Mouse (Mus musculus) left cerebral cortex, adult 11 months (tissue): ENCODE results near the gene Hsh2d.

Source experiments
- DNase-seq: peaks from one replicate; pipeline ENCODE4 v3.0.0; 2022; ENCODE audit warnings: low spot score

Hsh2d gene

DNA sequence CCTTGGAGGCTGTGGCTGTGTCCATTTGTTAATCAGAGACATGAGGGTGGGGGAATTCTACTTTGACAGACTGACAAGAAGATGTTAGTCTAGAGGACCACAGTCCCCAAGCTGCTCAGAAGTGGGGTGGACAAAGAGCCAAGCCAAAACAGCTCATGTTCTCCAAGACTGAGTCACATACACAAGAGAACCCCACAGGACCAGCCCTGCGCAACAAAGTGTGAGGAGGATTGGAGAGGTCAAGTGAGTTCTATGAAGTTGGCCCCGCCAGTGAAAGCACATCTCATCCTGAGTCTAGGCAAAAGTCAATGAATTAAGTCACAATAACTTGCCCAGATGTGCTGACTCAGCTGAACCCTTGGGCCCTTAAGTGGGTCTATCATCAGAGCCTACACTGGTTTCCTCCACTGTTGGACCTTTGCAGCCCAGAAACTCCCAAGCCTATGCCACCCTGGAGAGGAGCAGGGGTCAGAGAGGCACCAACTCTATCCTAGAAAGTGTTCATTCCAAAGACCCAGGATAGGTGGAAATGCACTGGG, 1.6 kb upstream of the Hsh2d start:
- DNase-seq = no peak

DNA sequence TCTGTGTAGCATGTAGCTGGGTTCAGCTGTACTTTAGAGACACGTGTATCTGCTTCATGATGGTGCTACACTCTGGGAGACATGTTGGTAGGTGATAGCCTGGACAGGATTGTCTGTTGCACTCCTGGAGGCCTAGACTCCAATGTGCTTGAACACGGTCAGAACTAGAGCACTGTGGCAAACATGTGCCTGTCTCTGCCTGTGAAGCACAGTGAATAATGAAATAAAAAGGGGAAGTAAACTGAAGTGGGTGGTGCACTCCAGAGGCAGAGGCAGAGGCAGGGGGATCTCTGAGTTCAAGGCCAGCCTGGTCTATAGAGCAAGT, 739 bp downstream of the Hsh2d start:
- DNase-seq = no peak

DNA sequence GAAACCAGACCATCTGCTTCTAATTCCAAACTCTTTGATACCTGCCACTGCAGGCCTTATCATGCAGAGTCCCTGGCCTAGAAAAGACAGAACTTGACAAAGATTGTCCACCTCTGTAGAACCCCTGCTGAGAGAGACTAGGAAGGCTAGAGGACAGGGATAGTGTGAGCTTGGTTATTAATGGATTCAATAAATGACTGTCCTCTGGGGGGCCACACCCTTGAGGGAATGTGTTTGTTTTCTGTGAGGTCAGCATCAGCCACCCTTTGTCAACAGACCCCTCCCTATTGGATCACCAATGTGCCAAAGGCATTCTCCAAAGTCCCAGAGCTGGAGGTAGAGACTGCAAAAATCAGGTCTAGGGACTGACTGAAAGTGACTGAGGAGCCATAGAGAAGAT, 2.6 kb downstream of the Hsh2d start:
- no peak for DNase-seq

DNA sequence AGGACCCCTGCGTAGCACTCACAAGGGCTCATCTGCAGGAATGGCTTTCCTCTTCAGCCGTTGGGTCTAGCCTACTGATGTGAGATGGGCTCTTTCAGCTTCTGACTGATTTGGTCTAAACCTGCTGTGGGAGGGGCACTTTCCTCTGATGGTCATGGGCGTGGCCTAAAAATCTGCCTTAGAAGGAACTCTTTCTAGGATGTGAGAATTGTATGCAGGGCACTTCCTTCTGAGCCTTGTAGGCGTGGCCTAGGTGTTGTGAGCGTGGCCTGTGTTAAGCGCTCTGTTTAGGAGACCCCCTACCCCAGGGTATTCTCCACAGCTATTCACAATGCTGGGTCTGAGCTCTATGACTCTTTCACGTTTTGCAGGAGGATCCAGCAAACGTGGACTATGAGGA, 8.6 kb downstream of the Hsh2d start:
- DNase-seq = no peak

DNA sequence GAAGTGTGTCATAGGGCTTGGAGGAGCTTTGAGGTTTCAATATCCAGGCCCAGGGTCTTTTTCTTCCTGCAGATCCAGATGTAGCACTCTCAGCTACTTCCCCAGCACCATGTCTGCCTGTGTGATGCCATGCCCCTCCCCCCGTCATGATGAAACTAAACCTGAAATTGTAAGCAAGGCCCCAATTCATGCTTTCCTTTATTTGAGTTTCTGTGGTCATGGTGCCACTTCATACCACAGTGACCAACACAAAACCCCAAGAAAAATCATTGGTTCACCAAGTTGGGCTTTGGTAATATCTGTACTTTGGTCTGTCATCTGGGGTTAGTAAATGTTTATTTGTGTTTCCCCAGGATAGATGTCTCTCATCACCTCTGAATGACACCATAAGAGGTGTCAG, 19.1 kb downstream of the Hsh2d start:
- no peak for DNase-seq

DNA sequence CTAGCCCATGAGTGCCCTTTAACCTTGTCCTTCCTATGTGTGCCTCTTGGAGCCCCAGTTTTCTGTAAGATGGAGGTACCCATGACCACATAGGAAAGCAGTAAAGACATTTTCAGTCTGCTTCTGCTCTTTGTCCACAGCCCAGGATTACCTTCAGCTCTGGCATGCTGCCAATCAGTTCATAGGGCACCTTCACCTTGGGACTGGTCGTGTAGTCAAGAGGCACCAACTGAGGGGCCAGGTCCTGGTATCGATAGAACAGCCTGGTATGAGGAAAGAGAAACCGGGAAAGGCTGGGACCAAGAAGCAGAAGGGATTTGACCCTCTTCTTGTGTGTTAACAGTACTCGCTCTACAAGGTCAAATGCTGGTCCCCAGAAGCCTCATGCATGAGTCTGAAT, 20.8 kb downstream of the Hsh2d start:
- no peak for DNase-seq

DNA sequence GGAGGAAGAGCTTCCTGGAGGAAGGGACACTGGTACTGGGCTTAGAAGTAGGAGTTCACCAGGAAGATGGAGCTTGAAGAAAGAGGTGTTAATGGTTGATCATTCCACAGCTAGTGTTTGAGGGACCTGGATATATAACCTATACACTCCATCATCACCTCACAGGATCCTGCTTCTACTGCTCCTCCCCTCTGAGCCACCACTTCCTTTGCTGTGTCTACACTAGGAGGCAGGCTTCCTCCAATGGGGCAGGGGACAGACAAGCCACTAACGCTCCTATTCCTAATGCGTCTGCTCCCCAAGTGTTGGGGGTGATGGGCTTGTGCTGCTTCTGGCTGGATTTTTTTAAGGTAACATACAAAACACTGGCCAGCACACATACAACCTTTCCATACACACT, 21.3 kb downstream of the Hsh2d start:
- no peak for DNase-seq

DNA sequence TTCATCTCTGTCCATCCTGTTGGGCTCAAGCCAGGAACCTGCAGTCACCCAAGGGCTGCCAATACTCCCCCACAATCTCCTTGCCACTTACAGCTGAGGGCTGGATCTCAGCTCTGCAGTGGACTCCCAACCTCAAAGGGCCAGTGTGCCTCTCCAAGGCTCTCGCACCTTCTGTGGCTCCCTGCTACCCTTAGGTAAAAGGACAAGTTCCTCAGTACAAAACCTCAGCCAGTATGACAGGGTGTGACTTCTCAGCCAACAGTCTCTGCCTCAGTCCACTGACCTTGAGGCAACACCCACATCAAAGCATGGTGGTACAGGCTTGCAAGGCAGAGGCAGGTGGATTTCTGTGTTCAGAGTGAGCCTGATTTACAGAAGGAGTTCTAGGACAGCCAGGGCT, 22.4 kb downstream of the Hsh2d start:
- DNase-seq = no peak

DNA sequence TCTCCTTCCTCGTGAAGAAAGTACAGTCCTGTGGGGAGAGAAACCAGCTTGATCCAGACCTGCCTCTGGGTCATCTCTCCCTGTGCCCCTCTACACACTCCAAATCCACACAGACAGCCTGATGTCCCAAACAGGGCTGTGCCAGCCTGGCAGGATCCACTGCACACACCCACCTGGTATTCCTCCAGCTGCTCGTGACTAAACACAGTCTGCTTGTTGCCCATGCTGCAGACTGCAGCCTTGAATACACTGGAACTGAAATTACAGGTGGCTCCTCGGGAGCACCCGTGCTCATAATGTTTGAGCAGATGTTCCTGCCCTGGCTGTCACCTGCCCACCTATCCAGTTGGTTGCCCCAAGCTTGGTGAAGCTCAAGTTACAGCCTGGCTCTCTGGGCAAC, 23.3 kb downstream of the Hsh2d start, which contains the start of gene Cib3:
TSS of gene Cib3 (minus strand) at position 87 of the 400 bp plus-strand sequence.
- no peak for DNase-seq

DNA sequence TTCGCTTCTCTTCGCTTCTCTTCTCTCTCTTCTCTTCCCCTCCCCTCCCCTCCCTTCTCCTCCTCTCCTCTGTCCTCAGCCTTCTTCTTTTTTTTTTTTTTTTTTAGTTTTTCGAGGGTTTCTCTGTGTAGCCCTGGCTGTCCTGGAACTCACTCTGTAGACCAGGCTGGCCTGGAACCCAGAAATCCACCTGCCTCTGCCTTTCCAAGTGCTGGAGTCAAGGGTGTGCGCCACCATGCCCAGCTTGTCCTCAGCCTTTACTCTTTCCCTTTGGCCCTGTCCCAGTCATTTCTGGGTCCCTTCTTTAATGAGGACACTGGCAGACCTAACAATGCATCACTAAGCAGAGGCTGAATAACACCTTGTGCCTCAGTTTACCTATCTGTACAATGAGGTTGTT, 24.1 kb downstream of the Hsh2d start, which contains the start of gene Gm11034:
TSS of gene Gm11034 (minus strand) at position 101 of the 400 bp plus-strand sequence.
- DNase-seq = no peak

DNA sequence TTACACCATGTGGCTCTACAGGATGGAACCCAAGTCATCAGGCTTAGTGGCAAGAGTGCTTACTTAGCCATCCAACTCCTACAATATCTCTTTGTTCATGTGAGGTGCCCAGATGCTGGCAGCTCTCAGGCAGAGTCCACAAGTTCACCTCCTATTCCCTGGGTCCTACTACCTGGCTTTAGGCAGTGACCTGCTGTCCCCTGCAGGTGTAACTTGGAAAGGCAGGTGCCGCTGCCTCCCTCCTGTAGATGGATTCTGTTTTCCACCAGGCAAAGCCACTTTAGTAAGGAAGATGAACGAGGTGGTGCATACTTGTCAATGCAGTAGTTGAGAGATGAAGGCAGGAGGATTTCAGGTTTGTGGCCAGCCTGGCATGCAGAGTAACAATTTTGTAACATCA, 25.6 kb downstream of the Hsh2d start:
- DNase-seq = no peak

DNA sequence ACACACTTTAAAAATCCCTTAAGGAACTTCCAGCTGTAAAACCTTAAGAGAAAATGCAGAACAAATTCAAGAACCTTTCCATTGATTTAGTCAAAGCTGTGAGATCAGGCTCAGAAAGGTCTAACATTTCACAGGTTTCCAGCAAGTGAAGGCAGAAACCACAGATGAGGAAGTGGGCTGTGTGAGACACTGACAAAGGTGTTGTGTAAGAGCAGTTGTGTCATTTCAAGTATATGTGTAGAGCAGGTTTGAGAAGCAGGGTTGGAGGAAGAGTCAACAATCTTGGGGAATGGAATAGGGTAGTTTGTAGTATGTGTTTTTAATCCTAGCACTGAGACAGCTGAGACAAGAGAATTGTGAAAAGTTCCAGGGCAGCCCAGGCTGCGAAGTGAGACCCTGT, 26.4 kb downstream of the Hsh2d start:
- DNase-seq = no peak

DNA sequence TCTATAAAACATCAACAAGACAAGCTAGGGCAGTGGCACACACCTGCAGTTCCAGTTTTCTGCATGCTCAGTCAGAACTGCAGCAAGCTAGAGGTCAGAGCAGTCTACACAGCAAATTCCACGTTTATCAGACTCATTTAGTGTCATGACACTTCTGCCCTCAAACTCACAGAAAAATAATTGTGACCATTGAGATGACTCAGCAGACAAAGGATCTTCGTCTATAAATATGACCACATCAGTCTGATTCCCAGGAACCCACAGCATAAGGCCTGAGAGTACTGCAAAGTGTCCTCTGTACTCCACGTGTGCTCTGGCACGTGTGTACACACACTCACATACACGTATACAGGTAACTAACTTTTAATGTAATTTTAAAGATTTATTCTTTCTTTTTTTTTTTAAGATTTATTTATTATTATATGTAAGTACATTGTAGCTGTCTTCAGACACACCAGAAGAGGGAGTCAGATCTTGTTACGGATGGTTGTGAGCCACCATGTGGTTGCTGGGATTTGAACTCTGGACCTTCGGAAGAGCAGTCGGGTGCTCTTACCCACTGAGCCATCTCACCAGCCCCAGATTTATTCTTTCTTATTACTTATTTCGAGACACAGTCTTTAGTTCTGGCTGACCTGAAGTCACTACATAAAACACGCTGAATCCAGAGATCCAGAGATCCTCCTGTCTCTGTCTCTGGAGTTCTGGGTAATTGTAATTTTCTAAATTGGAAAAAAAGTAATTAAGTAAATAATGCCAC, 29.5 kb downstream of the Hsh2d start:
- DNase-seq = no peak

DNA sequence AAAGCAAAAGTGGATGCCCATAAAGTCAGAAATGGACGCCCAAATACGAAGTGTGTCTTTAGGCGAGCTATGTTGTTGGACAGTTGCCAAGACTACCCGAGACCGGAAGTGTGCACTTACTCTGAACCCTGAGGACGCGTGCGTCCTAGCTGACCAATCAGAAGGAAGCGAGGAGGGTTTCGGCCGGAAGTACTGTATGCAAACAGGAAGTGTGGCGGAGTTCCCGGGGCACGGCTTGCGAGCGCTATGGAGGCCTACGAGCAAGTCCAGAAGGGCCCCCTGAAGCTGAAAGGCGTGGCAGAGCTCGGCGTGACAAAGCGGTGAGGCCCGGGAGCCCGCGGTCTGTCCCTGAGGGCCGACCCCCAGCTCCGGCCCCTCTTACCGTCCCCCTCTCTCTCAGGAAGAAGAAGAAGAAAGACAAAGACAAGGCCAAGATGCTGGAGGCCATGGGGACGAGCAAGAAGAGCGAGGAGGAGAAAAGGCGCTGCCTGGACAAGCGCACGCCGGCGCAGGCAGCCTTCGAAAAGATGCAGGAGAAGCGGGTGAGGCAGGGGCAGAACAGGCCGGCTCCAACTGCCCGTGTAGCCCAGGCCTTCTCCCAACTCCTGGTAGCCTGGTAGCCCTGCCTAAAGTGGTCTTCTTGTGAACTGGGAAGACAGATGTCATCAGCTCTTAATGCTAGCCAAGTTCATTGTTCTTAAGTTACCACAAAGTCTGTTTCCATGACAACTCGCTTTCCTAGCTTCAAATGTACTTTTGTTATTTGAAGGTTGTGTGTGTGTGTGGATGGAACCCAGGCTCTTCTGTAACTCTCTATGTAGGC, 30.3 kb downstream of the Hsh2d start, which contains the start of gene Fam32a:
TSS of gene Fam32a (plus strand) at position 190 of the 823 bp plus-strand sequence.
- DNase-seq = peak; percentile 86

DNA sequence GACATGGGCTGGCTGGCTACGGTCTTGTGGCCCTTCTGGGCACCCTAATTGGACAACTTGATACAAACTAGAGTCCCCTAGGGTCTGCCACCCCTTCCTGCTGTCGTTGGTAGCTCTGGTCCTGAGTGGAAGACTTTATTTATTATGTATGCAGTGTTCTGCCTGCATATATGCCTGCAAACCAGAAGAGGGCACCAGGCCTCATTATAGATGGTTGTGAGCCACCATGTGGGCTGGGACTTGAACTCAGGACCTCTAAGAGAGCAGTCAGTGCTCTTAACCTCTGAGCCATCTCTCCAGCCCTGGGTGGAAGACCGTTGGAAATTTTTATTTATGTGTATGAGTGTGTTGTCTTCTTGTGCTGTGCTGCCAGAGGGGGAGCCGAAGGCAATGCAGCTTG, 31.3 kb downstream of the Hsh2d start:
- DNase-seq = no peak

DNA sequence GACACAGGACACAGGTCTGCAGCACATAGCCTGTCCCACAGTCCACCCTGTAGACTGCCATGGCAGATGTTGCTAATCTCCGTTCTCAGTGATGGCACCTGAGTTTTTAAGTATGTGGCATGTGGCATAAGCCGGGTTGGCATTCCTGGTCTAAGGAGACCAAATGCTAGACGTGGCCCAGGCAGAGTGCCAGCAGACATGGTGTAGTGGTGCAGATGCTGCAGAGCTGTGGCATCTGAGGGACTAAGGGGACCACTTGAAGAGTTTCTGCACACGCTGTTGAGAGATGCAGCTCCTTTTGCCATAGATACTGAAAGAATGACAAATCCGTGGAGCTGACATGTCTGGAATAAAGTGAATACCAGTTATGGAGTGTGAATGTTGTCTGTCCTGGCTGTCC, 33.2 kb downstream of the Hsh2d start:
- no peak for DNase-seq

DNA sequence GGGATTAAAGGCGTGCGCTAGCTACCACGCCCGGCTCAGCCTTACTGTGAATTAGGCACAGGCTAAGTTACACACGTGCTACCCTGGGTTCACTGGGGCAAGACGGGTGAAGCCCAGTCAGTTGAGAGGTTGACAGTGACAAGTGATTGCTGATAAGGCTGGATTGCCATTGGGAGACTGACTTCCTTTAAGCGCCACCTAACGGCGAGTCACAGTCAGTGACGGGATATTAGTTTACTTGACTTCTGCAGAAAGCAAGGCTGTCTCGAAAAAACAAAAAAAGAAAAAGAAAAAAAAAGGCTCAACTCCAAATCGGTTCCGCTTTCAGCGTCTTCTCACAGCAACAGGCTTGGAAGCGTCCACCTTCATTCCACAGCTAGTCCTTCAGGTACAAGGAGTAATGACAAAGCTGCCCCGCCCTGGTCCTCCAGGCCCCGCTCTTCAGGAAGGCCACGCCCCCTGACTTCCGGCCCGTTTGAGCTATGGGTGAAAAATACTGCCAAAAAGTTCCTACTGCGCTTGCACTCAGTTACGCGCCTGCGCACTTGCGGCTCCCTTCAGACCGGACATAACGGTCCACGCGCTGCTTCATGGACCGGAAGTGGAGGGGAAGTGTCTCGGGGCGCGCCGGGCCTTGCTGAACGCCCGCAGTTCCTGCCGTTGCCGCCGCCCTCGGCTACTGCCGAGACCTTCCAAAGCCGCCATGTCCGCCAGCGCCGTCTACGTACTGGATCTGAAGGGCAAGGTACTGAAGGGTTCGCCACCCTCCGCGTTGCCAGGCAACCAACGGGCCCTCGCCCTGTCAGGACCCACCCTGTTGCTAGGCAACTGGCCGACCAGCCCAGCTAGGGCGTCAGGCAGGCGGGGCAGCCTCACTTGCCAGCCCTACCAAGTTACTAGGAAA, 50.3 kb downstream of the Hsh2d start, which contains the start of gene Ap1m1:
TSS of gene Ap1m1 (plus strand) at position 520 of the 904 bp plus-strand sequence.
- peak; percentile 97 for DNase-seq

DNA sequence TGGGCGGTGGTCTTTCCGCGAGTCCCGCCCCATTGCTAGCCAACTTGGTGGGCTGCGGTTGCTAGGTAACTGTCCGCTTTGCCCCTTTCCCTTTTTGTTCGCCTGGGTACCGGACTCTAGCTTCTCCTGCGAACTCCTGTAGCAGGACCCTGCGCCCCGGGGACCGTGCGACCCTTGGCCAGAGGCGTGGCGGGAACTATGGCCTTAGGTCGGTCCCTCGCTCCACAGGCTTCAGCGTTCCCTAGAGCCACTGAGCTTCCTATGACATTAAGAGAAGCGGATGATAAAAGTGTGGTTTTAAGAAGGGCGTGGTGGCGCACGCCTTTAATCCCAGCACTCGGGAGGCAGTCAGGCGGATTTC, 50.9 kb downstream of the Hsh2d start:
- no peak for DNase-seq

DNA sequence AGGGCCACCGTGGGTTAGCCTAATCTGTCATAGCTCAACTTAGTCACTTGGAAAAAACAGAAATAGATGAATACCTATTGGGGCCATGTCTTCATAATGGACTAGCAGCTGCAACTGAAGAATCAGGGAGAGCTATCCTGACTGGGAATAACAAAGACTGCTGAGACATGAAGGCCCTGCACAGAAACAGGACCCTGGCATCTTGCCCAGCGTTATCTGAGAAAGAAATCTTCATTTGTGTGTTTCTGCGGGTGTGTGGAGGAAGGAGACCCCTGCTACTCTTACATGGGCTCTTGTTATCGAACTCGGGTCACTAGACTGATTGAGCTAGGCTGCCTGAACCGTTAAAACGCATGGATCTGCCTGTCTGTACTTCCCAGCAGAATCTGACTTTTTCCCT, 51.5 kb downstream of the Hsh2d start:
- no peak for DNase-seq

DNA sequence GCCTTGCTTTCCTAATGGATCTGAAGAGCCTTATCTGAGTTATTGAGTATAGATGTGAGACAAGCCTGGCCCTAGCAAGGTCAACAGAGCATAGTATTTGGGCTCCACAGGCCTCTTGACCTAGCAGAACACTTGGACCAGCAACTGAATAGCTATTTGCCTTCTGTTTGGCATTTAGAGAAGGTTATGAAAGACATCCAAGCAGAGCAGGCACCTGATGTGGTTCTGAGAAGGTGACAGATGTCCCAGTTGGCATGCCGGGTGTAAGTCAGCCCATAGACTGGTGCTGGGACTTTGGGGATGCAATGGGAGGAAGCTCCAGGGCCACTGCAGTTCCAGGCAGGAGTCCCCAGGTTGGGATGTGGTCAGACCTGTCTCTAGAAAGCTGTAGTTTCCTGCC, 52.8 kb downstream of the Hsh2d start:
- no peak for DNase-seq

DNA sequence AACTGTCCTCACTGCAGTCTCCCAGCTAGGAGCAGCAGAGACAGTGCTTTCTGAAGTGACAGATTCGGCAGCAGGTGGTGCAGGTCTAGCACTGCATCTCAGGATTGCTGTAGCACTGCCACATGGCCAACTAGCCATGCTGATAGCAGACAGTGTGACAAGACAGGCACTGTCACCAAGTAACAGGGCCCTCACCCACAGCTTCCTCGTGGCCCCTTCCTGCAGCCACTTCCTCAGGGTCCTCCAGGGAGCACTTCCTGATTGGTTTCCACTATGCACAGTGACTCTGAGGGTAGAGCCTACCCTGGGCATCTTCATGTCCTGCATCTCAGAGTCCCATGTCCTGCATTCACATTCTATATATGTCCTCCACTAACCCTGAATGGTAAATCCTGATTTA, 55.2 kb downstream of the Hsh2d start:
- no peak for DNase-seq
